Mouse (Mus musculus) stomach, embryonic 14.5 days (tissue): ENCODE measurements around the gene Krt78. TPM values are rescaled to one million over a fixed set of nuclear protein-coding genes. Genes with fewer than 3 reads are reported as not detected.

Source experiments
- ATAC-seq: fragments of 200-750 bp; cut with Nextera tagmentation; 2 replicates; pipeline ENCODE4 v1.8.0; 2017; ENCODE audit warnings: low read depth, moderate TSS enrichment; ENCODE audit not compliant: insufficient number of reproducible peaks, insufficient read depth, low FRiP score
- H3K27ac ChIP-seq: fragments of 300-500 bp; sonication (generic); 2 replicates; pipeline ENCODE4 v1.5.1; 2014; ENCODE audit warnings: mild to moderate bottlenecking, low read length, moderate library complexity, mixed read lengths
- H3K27me3 ChIP-seq: fragments of 300-500 bp; sonication (generic); 2 replicates; pipeline ENCODE4 v1.6.1; 2014; ENCODE audit warnings: low read length, control low read depth, mixed read lengths; ENCODE audit not compliant: control insufficient read depth, insufficient read depth
- H3K36me3 ChIP-seq: fragments of 300-500 bp; sonication (generic); 2 replicates; pipeline ENCODE4 v1.6.1; 2014; ENCODE audit warnings: mild to moderate bottlenecking, control low read depth, low read length, moderate library complexity, mixed read lengths; ENCODE audit not compliant: control insufficient read depth, insufficient read depth
- H3K4me1 ChIP-seq: fragments of 300-500 bp; sonication (generic); 2 replicates; pipeline ENCODE4 v1.6.1; 2014; ENCODE audit warnings: low read length, control low read depth, mixed read lengths; ENCODE audit not compliant: control insufficient read depth, insufficient read depth
- H3K4me2 ChIP-seq: fragments of 300-500 bp; sonication (generic); replicated peaks from 2 replicates; pipeline ENCODE4 v1.6.1; 2014; ENCODE audit warnings: low read depth, low read length, control low read depth
- H3K4me3 ChIP-seq: fragments of 300-500 bp; sonication (generic); 2 replicates; pipeline ENCODE4 v1.5.1; 2014; ENCODE audit warnings: low read depth, low read length, control low read depth
- H3K9ac ChIP-seq: fragments of 300-500 bp; sonication (generic); replicated peaks from 2 replicates; pipeline ENCODE4 v1.6.1; 2014; ENCODE audit warnings: low read depth, mild to moderate bottlenecking, control low read depth, low read length, moderate library complexity, mixed read lengths
- H3K9me3 ChIP-seq: fragments of 300-500 bp; sonication (generic); 2 replicates; pipeline ENCODE4 v1.6.1; 2016; ENCODE audit warnings: low read depth, low read length, control low read depth; ENCODE audit not compliant: control insufficient read depth
- WGBS: fragments of 180-500 bp; shearing (Covaris S2); extraction: QIAGEN DNeasy Blood & Tissue Kit; methylation state at CpG from one replicate; pipeline ENCODE4 v1.1.7; 2014; 5-methylcytosine and 5-hydroxymethylcytosine counted together
- polyA plus RNA-seq: library from polyadenylated mRNA; unstranded; fragments of >200 nt; fragmentation: Nextera tagmentation; extraction: Ambion mirVana; gene quantifications from 2 replicates; pipeline ENCODE4 v1.2.1, GENCODE M21; 2014

Krt78 gene
- polyA plus RNA-seq, 1 experiment from 2014 or later, result 0.36 TPM

GRCm38 (mm10) chr15:101976641-101977040 is 22.6 kb upstream of the Krt78 start:
- Histone ChIP-seq H3K9ac (peak overlapping the region; percentile 43; the same call in 1 of the 2 replicates), H3K4me3 (no peak overlapping the region)
- 56% methylated on average over 3 of the region's 3 CpGs for WGBS

GRCm38 (mm10) chr15:101976023-101976422 is 21.9 kb upstream of the Krt78 start:
- Histone ChIP-seq H3K27me3 (no peaks in the 10 kb centered on the region), H3K9me3 (no peaks in the 10 kb centered on the region), H3K4me1 (peaks cover 35% of the 10 kb centered on the region), H3K36me3 (no peaks in the 10 kb centered on the region), H3K9ac (no peak overlapping the region), H3K4me2 (no peak overlapping the region), H3K4me3 (no peak overlapping the region), H3K27ac (peak overlapping the region; percentile 92)
- ATAC-seq, result peak; percentile 26; the same call in 1 of the 2 replicates
- WGBS, result 49% methylated on average over 5 of the region's 5 CpGs

More at GRCm38 (mm10) chr15:101976641-101977040, 22.6 kb upstream of the Krt78 start:
- no peaks in the 10 kb centered on the region for H3K27me3 ChIP-seq
- H3K27ac ChIP-seq, result peak overlapping the region; percentile 92
- H3K4me1 ChIP-seq, result peaks cover 35% of the 10 kb centered on the region
- ATAC-seq, result no peak
- H3K4me2 ChIP-seq, result peak overlapping the region; percentile 50
- no peaks in the 10 kb centered on the region for H3K9me3 ChIP-seq
- no peaks in the 10 kb centered on the region for H3K36me3 ChIP-seq

DNA sequence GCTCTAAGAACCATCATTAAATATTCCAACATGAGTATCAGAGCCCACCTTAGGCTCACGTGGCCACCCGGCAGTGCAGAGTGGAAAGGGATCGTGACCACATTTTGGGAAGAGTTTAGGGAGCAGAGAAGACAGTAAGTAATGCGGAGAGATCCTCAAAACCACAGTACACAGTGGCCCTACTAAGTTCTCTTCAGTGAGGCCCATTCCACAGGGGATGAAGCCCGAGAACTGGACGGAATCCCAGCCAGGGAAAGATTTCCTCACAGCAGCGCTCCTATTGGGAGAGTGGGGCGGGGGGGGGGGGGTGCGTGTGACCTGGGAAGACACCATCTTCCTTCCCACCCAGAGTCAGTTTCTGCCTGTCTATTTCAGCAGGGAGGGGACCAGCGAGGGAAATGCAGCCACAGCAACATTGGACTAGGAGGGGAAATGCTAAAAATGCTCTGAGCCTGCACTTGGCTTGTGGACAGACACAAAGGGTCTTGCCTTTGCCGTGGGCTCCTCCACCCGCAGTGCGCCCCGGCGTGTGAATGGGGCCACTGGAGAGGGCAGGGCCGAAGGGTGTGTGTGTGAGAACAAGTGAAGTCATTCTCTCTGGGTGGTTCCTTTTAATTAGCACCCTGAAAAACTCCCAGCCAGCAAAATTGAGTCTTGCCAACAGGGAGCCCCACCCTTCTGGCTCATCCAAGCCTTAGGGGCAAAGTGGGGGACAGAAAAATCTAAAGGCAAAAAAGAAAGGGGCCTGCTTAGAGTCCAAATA is 20.2 kb upstream of the Krt78 start:
- H3K27ac ChIP-seq, result peak overlapping the region; percentile 56; the same call in 1 of the 2 replicates
- no peaks in the 10 kb centered on the region for H3K27me3 ChIP-seq
- ATAC-seq, result no peak
- no peak overlapping the region for H3K9ac ChIP-seq
- H3K4me3 ChIP-seq, result no peak overlapping the region
- H3K36me3 ChIP-seq, result no peaks in the 10 kb centered on the region
- no peaks in the 10 kb centered on the region for H3K9me3 ChIP-seq
- peaks cover 37% of the 10 kb centered on the region for H3K4me1 ChIP-seq
- H3K4me2 ChIP-seq, result no peak overlapping the region
- WGBS, result 53% methylated on average over 16 of the region's 16 CpGs

GRCm38 (mm10) chr15:101973414-101974077 is 19.5 kb upstream of the Krt78 start:
- Histone ChIP-seq H3K9me3 (no peaks in the 10 kb centered on the region), H3K36me3 (no peaks in the 10 kb centered on the region), H3K4me3 (no peak overlapping the region), H3K9ac (no peak overlapping the region), H3K4me2 (no peak overlapping the region), H3K27me3 (no peaks in the 10 kb centered on the region), H3K4me1 (peaks cover 37% of the 10 kb centered on the region), H3K27ac (peak overlapping the region; percentile 56; the same call in 1 of the 2 replicates)
- 12% methylated on average over 15 of the region's 15 CpGs for WGBS
- peak; percentile 25; the same call in 1 of the 2 replicates for ATAC-seq

GRCm38 (mm10) chr15:101970536-101970935 is 16.4 kb upstream of the Krt78 start:
- Histone ChIP-seq H3K9me3 (no peaks in the 10 kb centered on the region), H3K9ac (no peak overlapping the region), H3K27me3 (no peaks in the 10 kb centered on the region), H3K4me2 (no peak overlapping the region), H3K36me3 (no peaks in the 10 kb centered on the region), H3K27ac (no peak overlapping the region), H3K4me3 (no peak overlapping the region), H3K4me1 (peaks cover 16% of the 10 kb centered on the region; the same call in 1 of the 2 replicates)
- ATAC-seq, result no peak
- WGBS, result 8% methylated on average over 3 of the region's 6 CpGs

- WGBS, result 59% methylated on average over 8 of the region's 8 CpGs
- ATAC-seq, result no peak
These were observed 12.7 kb upstream of the Krt78 start for GRCm38 (mm10) chr15:101966808-101967207.

GRCm38 (mm10) chr15:101958891-101959290 is 4.8 kb upstream of the Krt78 start:
- WGBS, result 88% methylated on average over 3 of the region's 3 CpGs
- no peak for ATAC-seq
- no peak overlapping the region for H3K9ac ChIP-seq
- H3K27ac ChIP-seq, result no peak overlapping the region
- H3K27me3 ChIP-seq, result no peaks in the 10 kb centered on the region
- no peak overlapping the region for H3K4me2 ChIP-seq
- H3K36me3 ChIP-seq, result no peaks in the 10 kb centered on the region
- H3K4me3 ChIP-seq, result no peak overlapping the region
- H3K4me1 ChIP-seq, result no peaks in the 10 kb centered on the region
- no peaks in the 10 kb centered on the region for H3K9me3 ChIP-seq

More at GRCm38 (mm10) chr15:101966808-101967207, 12.7 kb upstream of the Krt78 start:
- no peak overlapping the region for H3K4me2 ChIP-seq
- H3K4me1 ChIP-seq, result peaks cover 2% of the 10 kb centered on the region; the same call in 1 of the 2 replicates
- H3K9me3 ChIP-seq, result no peaks in the 10 kb centered on the region
- no peaks in the 10 kb centered on the region for H3K36me3 ChIP-seq
- H3K27ac ChIP-seq, result no peak overlapping the region
- no peak overlapping the region for H3K9ac ChIP-seq
- no peak overlapping the region for H3K4me3 ChIP-seq
- H3K27me3 ChIP-seq, result no peaks in the 10 kb centered on the region

GRCm38 (mm10) chr15:101952733-101953474 is 1.2 kb downstream of the Krt78 start:
- Histone ChIP-seq H3K9me3 (no peaks in the 10 kb centered on the region), H3K9ac (no peak overlapping the region), H3K4me1 (peaks cover 5% of the 10 kb centered on the region), H3K36me3 (no peaks in the 10 kb centered on the region), H3K27me3 (no peaks in the 10 kb centered on the region), H3K4me2 (no peak overlapping the region), H3K4me3 (no peak overlapping the region), H3K27ac (peak overlapping the region; percentile 82)
- peak; percentile 84 for ATAC-seq
- WGBS, result 66% methylated on average over 7 of the region's 7 CpGs
